8 mouse cellular contexts compared by ENCODE assay signal in genomic region chr19:7205753-7206736, GRCm38 (mm10). TPM values are rescaled to one million over a fixed set of nuclear protein-coding genes. Genes with fewer than 3 reads are reported as not detected.
DNase-seq lines count a peak whose midpoint lies in the region; ATAC-seq lines count a peak whose summit lies in the region.

Gene Otub1, minus strand, starts transcription at chr19:7206316.

- peaks cover 26% of the 10 kb centered on the region for H3K36me3 ChIP-seq in hindbrain, embryonic 16.5 days (ENCODE audit: control insufficient read depth, insufficient read depth, low read length)
- H3K36me3 ChIP-seq in macrophage (ENCODE audit: inconsistent target): peaks cover 28% of the 10 kb centered on the region

- peak; percentile 97 for ATAC-seq in hindbrain, embryonic 16.5 days

- peak within 1 kb of the TSS; percentile 79 for H3K4me2 ChIP-seq in hindbrain, embryonic 16.5 days (ENCODE audit: low read length)

- peak within 1 kb of the TSS; percentile 91 for H3K4me3 ChIP-seq in hindbrain, embryonic 16.5 days (ENCODE audit: low read length)
- H3K4me3 ChIP-seq in macrophage (ENCODE audit: inconsistent target): peak within 1 kb of the TSS; percentile 74

- peaks cover 18% of the 10 kb centered on the region for H3K4me1 ChIP-seq in hindbrain, embryonic 16.5 days (ENCODE audit: control insufficient read depth, insufficient read depth, low read depth, low read length)

- 0% methylated on average over 69 of the region's 79 CpGs for WGBS in hindbrain, embryonic 16.5 days
- whole genome bisulfite sequencing in macrophage (ENCODE audit: missing documents): 3% methylated on average over 72 of the region's 79 CpGs

- no peaks in the 10 kb centered on the region for H3K9me3 ChIP-seq in hindbrain, embryonic 16.5 days (ENCODE audit: control insufficient read depth, low read length)

- H3K27me3 ChIP-seq in hindbrain, embryonic 16.5 days (replicated peaks; ENCODE audit: control insufficient read depth, insufficient read depth, low read length): no peaks in the 10 kb centered on the region

- H3K27ac ChIP-seq in hindbrain, embryonic 16.5 days (ENCODE audit: low read depth, low read length): peak within 1 kb of the TSS; percentile 97
- peak within 1 kb of the TSS; percentile 75 for H3K27ac ChIP-seq in macrophage

- H3K9ac ChIP-seq in hindbrain, embryonic 16.5 days (ENCODE audit: low read depth, low read length): peak within 1 kb of the TSS; percentile 90

- peak; percentile 94 for DNase-seq in T-cell, adult 2 months (ENCODE audit: low spot score)
- peak; percentile 88 for DNase-seq in cerebellum, postnatal 36 days
- DNase-seq in gastrocnemius, adult 18-20 months (ENCODE audit: low spot score): peak; percentile 95
- peak; percentile 89 to 92 for DNase-seq in left cerebral cortex, adult 18-20 months (ENCODE audit: low spot score in 2 of 2)
- peak; percentile 94 for DNase-seq in right cerebral cortex, adult 18-20 months
- DNase-seq in urinary bladder, postnatal 10 days (ENCODE audit: low spot score): peak; percentile 81

- peaks cover 34% of the 10 kb centered on the region for H3K79me2 ChIP-seq in macrophage (ENCODE audit: inconsistent target)

RNA-seq across cellular contexts. Expression of gene Otub1, which starts in this region (rescaled TPM):
- total RNA-seq in gastrocnemius, adult 18-20 months (2021): 10 to 100 TPM; 50.8 to 57.0 TPM
- 246 and 249 TPM in 2 replicates for polyA plus RNA-seq in hindbrain, embryonic 16.5 days (2015; fragmentation: Nextera tagmentation; extraction: Ambion mirVana)
- total RNA-seq in left cerebral cortex, adult 18-20 months (2021): 100 to 1,000 TPM; 274 to 284 TPM
- 10 to 100 TPM; 19.5 to 48.4 (median 36.8) TPM for total RNA-seq in macrophage (2018; cell fraction: chromatin; rRNA removed)
- 10 to 100 TPM; 52.2 to 76.7 (median 65.6) TPM for total RNA-seq in macrophage (2018; cell fraction: cytosol; rRNA removed)
- total RNA-seq in macrophage (2018; cell fraction: nucleus; rRNA removed): 10 to 100 TPM; 25.7 to 57.4 (median 43.5) TPM
- polyA plus RNA-seq in macrophage (2018): 63.3 to 78.4 TPM (median 68.3 TPM) in 3 replicates

Comparison
In these comparisons a context has a peak if more than half of its experiments do, and no peak if none do; other contexts are left out.
1. Peak in every context shown above with its lines: DNase-seq, ATAC-seq, H3K4me3 ChIP-seq and H3K27ac ChIP-seq.
2. RNA of gene Otub1 (total RNA-seq): 274 to 284 TPM in left cerebral cortex, adult 18-20 months; 50.8 to 57.0 TPM in gastrocnemius, adult 18-20 months; every median in the first group is over 4 times any median in the second.